Mouse (Mus musculus) granulocyte monocyte progenitor cell, adult 5-6 weeks (primary cell): ENCODE measurements around the gene Actc1. TPM values are rescaled to one million over a fixed set of nuclear protein-coding genes. Genes with fewer than 3 reads are reported as not detected.

ENCODE experiments used
- ATAC-seq: replicated peaks from 2 replicates; pipeline ENCODE4 v1.8.0; 2016; ENCODE audit warnings: mild to moderate bottlenecking, moderate TSS enrichment, inconsistent platforms; ENCODE audit not compliant: poor library complexity, severe bottlenecking
- total RNA-seq, 2 experiments: library from RNA; stranded (forward) in 1 of 2; stranded (reverse) in 1 of 2; fragments of 200-712, 200-1000 nt in 1 of 2; fragments of >200 nt in 1 of 2; fragmentation: Nextera tagmentation in 1 of 2; gene quantifications; 2 replicates each; pipeline ENCODE4 v1.2.3; 2014 to 2017

The Actc1 gene
- total RNA-seq, 2 experiments from 2014 or later = not detected

- ATAC-seq = no peak
These were observed 2.1 kb downstream of the Actc1 start for GRCm38 (mm10) chr2:114051111-114051870.

GRCm38 (mm10) chr2:114050150-114050549 is 3.2 kb downstream of the Actc1 start:
- ATAC-seq = no peak

DNA sequence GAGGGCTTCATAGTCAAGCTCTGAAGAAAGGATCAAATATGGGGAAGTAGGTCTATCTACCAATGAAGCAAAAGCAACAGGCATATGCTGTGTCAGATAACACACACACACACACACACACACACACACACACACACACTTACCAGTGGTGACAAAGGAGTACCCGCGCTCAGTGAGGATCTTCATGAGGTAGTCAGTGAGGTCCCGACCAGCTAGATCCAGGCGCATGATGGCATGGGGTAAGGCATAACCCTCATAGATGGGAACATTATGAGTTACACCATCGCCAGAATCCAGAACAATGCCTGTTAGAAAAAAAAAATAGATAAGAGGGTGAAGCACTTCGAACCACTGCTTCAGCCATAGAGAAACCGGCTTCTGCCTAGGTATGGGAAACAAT is 4.0 kb downstream of the Actc1 start:
- no peak for ATAC-seq

DNA sequence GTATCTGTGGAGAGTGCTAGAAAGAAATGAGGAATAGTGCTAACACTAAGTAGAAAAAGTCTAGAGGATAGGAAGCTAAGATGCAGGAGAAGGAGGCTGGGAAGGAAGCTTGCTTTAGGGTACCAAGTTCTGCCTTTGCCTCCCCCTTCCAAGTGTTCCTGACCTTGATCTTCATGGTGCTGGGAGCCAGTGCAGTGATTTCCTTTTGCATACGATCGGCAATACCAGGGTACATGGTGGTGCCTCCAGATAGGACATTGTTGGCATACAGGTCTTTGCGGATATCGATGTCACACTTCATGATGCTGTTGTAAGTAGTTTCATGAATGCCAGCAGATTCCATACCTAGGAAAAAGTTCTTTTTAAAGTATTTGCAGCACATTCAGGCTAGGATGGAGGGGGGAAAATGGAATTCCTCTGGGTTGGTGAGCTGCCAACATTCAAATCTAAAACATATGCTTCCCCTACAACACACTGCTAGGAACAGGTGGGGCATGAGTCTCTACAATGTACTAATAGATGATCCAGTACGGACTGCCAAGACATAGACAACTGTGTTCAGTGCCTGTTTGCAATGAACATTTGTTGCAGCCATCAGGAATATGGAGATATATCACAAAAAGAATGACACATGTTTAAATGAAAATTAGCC is 5.3 kb downstream of the Actc1 start:
- no peak for ATAC-seq

DNA sequence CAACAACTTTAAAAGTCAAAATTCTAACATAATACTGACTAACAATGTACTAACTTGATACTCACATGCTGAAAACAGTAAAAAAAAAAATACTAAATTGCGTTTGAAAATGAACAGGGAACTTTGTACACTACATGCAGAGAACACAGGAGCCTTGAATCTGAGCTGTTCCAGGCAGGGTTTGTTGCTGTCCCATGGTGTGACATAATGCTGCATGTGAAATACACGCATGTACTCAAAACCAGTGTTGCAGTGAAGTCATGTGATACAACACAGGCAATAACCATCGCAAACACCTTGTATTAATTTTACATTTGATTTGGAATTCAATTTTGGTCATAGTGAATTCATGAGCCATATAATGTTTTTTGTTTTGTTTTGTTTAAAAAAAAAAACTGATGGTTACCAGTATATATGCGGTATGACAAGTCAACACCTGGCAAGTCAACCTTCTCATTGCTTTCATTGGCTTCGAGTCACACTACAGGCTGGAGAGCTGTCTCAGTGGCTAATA is 7.1 kb downstream of the Actc1 start:
- ATAC-seq = no peak

DNA sequence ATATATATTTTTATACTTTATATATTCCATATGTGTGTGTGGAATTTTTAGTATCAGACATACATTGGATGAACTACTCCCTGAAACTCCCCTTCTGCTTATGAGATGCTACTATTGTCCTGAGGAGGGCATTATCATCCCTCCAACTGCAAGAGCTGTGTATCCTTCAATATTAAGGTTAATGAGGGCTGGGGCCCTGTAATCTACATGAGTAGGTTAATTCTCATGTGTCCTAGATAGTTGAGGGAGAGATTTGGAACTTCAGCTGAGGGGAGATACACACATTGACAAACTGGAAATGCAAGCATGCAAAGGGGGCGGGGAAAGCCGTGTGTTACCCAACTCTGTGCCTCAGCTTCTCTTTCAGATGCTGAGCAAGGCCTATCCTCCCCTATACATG is 15.4 kb downstream of the Actc1 start:
- ATAC-seq = no peak

DNA sequence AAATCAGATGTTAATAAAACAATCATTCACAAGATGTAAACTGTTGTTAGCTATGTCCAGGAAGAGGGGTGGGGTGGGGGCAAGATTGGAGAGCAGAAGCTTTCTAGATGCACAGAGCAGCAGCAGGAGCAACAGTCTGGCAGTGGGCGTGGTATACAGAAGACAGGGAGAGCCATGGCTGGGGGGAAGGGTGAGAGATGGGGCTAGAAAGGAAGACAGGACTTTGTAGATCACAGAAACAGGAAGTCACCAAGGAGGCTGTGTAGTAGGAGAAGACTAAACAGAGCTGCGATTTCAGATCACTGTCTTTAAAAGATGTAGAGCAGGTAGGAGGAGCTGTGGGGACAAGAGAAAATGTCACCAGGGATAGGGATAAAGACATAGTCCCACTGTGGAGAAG is 21.1 kb downstream of the Actc1 start:
- no peak for ATAC-seq

GRCm38 (mm10) chr2:114023383-114023782 is 30.0 kb downstream of the Actc1 start:
- ATAC-seq = no peak

DNA sequence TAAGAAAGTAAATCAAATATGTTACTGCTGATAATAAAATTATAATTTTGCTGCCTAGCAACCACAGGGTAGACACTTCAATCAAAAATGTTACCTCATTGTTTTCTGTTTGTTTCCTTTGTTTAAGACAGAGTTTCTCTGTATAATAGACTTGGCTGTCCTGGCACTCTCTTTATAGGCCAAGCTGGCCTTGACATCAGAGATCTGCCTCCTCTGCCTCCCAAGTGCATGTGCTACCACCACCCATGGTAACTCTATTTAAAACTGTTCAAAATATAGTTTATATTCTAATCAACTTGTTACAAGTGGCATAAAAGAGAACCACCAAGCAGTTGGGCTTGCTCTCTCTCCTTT is 33.2 kb downstream of the Actc1 start:
- ATAC-seq = no peak

DNA sequence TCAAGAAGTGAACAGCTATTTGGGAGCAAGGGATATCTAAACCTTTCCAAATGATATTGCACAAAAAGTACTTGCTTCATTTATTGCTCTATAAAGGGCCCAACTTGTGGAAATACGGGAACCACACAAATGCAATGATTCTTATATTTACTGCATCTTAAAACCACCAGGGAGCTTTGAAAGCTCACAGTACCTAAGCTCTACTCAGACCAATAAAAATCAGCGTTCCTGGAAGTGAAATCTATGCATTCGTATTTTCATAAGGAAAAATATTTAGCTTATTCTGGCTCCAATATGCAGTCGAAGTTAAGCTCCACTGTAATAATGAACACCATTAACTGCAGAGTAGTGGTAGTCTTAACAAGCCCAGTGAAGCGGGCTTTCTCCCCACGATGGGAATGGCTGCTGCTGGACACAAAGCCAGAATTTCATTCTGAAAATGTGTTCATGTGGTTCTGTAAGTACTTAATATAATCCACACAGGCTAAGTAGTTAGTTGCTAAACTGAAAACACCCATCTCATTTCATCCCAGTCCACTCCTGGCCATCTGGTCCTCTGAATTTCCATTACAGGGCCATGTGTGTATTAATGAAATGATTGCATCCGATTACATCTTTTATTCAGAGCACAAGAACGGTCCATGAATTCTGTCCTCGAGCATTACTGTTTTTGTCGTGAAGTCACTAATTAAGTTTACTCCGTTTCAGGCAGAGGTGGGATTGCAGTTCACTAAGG is 33.7 kb downstream of the Actc1 start:
- ATAC-seq = no peak

- ATAC-seq = no peak
These were observed 35.2 kb downstream of the Actc1 start for GRCm38 (mm10) chr2:114018136-114018535.

DNA sequence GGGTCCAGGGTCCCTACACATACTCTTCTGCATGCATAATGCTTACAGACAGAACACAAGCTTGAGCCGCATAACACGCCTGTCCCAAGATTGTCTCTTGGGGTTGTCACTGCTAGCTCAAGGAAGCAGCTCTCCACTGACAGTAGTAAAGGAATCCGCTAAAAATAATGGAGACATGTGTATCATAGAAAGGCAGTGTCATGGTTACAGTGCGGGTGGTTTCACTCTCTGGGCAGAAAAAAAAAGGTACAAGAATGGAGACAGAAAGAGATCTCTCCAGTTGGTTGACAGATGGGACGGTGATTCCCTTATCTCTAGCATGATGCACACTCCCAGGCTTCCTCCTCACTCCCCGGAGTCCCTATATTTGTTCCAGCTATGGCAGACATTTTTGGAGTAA is 38.5 kb downstream of the Actc1 start:
- no peak for ATAC-seq

GRCm38 (mm10) chr2:114013846-114014245 is 39.5 kb downstream of the Actc1 start:
- ATAC-seq = no peak

DNA sequence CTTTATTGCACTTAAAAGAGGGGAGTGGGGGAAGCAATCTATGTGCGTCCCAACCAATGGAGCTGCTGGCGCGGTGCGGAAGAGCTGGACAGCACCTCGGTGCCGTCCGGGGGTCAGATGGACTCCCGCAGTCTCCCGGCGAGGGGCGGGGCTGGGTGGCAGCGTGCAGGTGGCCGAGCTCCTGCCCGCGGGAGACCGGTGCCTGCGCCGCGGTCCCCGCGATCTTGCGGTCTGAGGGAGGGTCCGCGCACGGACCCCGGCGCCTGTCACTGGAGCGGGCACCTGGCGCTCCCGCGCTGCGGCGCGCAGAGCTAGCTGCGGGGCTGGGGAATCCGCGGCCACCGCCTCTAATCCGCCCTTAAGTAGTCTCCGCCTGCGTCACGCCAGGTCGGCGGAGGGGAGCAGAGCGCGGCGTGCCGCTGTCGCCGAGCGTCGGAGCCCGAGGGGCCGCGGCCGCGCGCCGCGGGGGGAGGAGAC is 40.0 kb downstream of the Actc1 start, which contains the start of gene Gjd2:
Gene Gjd2, minus strand, starts transcription at position 325 of the 477 bp plus-strand sequence.
- ATAC-seq = peak; percentile 47

- ATAC-seq = no peak
These were observed 40.6 kb downstream of the Actc1 start for GRCm38 (mm10) chr2:114012749-114013211.

- peak; percentile 60; the same call in 1 of the 2 replicates for ATAC-seq
These were observed 41.5 kb downstream of the Actc1 start for GRCm38 (mm10) chr2:114011838-114012237.

GRCm38 (mm10) chr2:114008321-114008720 is 45.0 kb downstream of the Actc1 start:
- ATAC-seq = no peak

- no peak for ATAC-seq
These were observed 55.9 kb downstream of the Actc1 start for GRCm38 (mm10) chr2:113997484-113997883.
